Mouse (Mus musculus): ENCODE data around the gene Taldo1. TPM values are rescaled to one million over a fixed set of nuclear protein-coding genes. Genes with fewer than 3 reads are reported as not detected.

Gene Taldo1
- total RNA-seq (2021), result 100 to 1,000 TPM; 125 to 154 TPM

- peak; percentile 89 to 92 for DNase-seq (ENCODE audit: extremely low spot score in 1 of 2, low spot score in 1 of 2)
Measured at GRCm38 (mm10) chr7:141391625-141392551, at the start of gene Taldo1. TSS of gene Taldo1 (plus strand) at chr7:141392199.

GRCm38 (mm10) chr7:141343230-141343629 lies 48.8 kb upstream of the Taldo1 start:
- no peak for DNase-seq (ENCODE audit: extremely low spot score in 1 of 2, low spot score in 1 of 2)

- DNase-seq (ENCODE audit: extremely low spot score in 1 of 2, low spot score in 1 of 2), result no peak
Measured at GRCm38 (mm10) chr7:141343696-141344095, 48.3 kb upstream of the Taldo1 start.

GRCm38 (mm10) chr7:141344787-141345186 lies 47.2 kb upstream of the Taldo1 start:
- no peak for DNase-seq (ENCODE audit: extremely low spot score in 1 of 2, low spot score in 1 of 2)

GRCm38 (mm10) chr7:141351061-141351460 lies 40.9 kb upstream of the Taldo1 start:
- DNase-seq (ENCODE audit: extremely low spot score in 1 of 2, low spot score in 1 of 2), result no peak

- DNase-seq (ENCODE audit: extremely low spot score in 1 of 2, low spot score in 1 of 2), result no peak
Measured at GRCm38 (mm10) chr7:141355051-141355450, 36.9 kb upstream of the Taldo1 start.

- peak in 1 of 2 experiments; percentile 37 for DNase-seq (ENCODE audit: extremely low spot score in 1 of 2, low spot score in 1 of 2)
Measured at GRCm38 (mm10) chr7:141355626-141356326, 36.2 kb upstream of the Taldo1 start.

- peak; percentile 20 for DNase-seq (ENCODE audit: extremely low spot score in 1 of 2, low spot score in 1 of 2)
Measured at GRCm38 (mm10) chr7:141356971-141357370, 35.0 kb upstream of the Taldo1 start.

- DNase-seq (ENCODE audit: extremely low spot score in 1 of 2, low spot score in 1 of 2), result no peak
Measured at GRCm38 (mm10) chr7:141361510-141361909, 30.5 kb upstream of the Taldo1 start.

GRCm38 (mm10) chr7:141363106-141363751 lies 28.8 kb upstream of the Taldo1 start:
- DNase-seq (ENCODE audit: extremely low spot score in 1 of 2, low spot score in 1 of 2), result peak; percentile 51 to 83

- DNase-seq (ENCODE audit: extremely low spot score in 1 of 2, low spot score in 1 of 2), result no peak
Measured at GRCm38 (mm10) chr7:141363752-141364125, 28.3 kb upstream of the Taldo1 start.

GRCm38 (mm10) chr7:141364349-141365048 lies 27.5 kb upstream of the Taldo1 start:
- no peak for DNase-seq (ENCODE audit: extremely low spot score in 1 of 2, low spot score in 1 of 2)

GRCm38 (mm10) chr7:141365049-141365445 lies 27.0 kb upstream of the Taldo1 start:
- no peak for DNase-seq (ENCODE audit: extremely low spot score in 1 of 2, low spot score in 1 of 2)

GRCm38 (mm10) chr7:141367358-141367757 lies 24.6 kb upstream of the Taldo1 start:
- DNase-seq (ENCODE audit: extremely low spot score in 1 of 2, low spot score in 1 of 2), result no peak

- DNase-seq (ENCODE audit: extremely low spot score in 1 of 2, low spot score in 1 of 2), result no peak
Measured at GRCm38 (mm10) chr7:141369918-141370317, 22.1 kb upstream of the Taldo1 start.

- no peak for DNase-seq (ENCODE audit: extremely low spot score in 1 of 2, low spot score in 1 of 2)
Measured at GRCm38 (mm10) chr7:141371942-141372595, 19.9 kb upstream of the Taldo1 start.

- no peak for DNase-seq (ENCODE audit: extremely low spot score in 1 of 2, low spot score in 1 of 2)
Measured at GRCm38 (mm10) chr7:141373611-141374010, 18.4 kb upstream of the Taldo1 start.

GRCm38 (mm10) chr7:141374399-141374798 lies 17.6 kb upstream of the Taldo1 start:
- DNase-seq (ENCODE audit: extremely low spot score in 1 of 2, low spot score in 1 of 2), result no peak

GRCm38 (mm10) chr7:141379584-141379983 lies 12.4 kb upstream of the Taldo1 start:
- DNase-seq (ENCODE audit: extremely low spot score in 1 of 2, low spot score in 1 of 2), result no peak

Data from layer of hippocampus, postnatal 25 days (tissue).